Mouse (Mus musculus) common myeloid progenitor, adult 5-6 weeks (primary cell): ENCODE data around the gene Gm34653. TPM values are rescaled to one million over a fixed set of nuclear protein-coding genes. Genes with fewer than 3 reads are reported as not detected.

Experiments
- ATAC-seq: replicated peaks from 2 replicates; pipeline ENCODE4 v1.8.0; 2016; ENCODE audit warnings: low read depth, mild to moderate bottlenecking, moderate TSS enrichment, inconsistent platforms; ENCODE audit not compliant: poor library complexity, severe bottlenecking
- total RNA-seq: library from RNA; stranded (forward); fragments of 200-1000, 187-1606 nt; gene quantifications from 2 replicates; pipeline ENCODE4 v1.2.3, GENCODE M21; 2017

Gene Gm34653
- total RNA-seq, 1 experiment from 2014 or later = not detected

DNA sequence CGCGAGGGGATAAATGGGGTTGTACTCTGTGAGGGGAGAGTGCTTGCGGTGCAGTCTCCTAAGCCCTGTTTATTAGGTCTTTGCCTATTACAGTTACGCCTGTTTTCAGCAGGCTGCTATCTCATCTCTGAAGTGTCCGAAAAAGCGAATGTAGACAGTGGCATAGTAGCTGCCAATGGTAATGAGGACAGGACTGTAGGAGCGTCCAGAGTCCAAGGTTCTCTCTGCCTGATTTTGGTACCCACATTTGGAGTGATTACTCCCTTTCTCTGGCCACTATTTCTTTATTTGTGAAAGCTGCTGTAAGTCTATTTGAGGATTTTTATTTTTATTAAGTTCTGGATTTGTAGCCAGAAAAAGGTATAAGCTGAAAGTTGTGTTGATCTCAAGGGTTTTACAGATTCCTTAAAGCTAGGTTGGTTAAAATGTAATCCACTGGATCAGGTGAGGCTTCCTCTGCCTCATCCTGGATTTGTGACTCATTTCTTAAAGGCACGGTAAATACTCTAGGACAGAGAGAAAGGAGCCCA is 42.1 kb downstream of the Gm34653 start, which contains the start of gene Psmd5:
Gene Psmd5, minus strand, starts transcription at position 153 of the 530 bp plus-strand sequence.
- no peak for ATAC-seq

DNA sequence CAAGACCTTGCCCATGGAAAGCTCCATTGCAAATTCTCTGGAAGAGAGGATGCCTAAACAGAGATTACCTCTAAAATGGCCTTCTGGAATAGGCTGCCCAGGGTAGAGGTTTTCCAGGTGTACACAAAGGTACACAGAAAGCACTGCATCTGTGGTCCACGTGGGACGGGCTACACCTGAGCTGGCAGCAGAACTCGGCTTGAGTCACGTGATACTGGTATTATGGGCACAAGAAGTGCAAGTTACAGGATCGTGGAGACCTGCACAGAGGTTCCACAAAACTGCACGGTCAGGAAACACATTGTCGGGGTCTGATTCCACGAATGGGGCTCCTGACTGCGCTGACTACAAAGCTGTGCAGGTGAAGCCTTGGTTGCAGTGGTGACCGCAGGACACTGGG is 47.2 kb downstream of the Gm34653 start:
- no peak for ATAC-seq

DNA sequence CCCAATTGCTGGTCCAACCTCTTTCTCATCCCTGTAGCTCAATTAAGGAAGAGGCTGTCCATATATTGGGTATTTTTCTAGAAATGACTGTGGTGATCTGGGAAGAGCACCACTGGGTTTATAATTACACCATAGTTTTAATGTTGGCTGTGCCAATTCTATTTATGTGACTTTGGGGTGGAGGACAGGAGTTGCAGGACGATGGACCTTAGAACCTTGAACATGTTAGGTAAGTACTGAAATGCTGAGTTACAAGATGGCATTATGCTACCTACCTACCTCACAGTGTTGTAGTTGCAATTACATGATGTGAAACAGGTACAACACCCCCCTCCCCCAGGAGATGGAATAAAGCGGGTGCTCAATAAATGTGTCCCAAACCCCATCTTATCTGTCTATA is 50.0 kb downstream of the Gm34653 start:
- ATAC-seq = no peak

DNA sequence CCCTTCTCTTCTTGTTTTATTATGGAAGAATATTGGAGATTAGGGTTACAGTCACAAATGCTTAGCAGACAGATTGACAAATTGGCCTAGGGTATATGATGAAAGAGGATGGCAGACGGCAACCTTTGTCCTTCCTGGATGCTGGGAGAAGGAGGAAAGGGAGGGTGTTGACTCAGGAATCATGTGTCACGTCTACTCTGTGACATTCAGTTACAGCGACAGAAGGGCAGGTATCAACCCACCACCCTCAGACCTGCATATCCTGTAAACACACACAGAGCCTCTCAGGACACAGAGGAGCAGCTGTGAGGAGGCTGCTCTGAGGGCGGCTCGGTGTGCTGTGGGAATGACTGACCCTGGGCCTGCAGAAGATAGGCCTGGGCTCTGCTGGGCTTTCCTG is 50.4 kb downstream of the Gm34653 start:
- no peak for ATAC-seq

- ATAC-seq = no peak
Measured at GRCm38 (mm10) chr2:34884186-34884585, 51.4 kb downstream of the Gm34653 start.

Other genes with a start within 250 kb of the Gm34653 start
- gene Gapvd1, start 77.8 kb upstream of the Gm34653 start, total RNA-seq = 89.8 and 97.4 TPM in 2 replicates
- 891 and 930 TPM in 2 replicates for gene Hspa5, start 61.0 kb upstream of the Gm34653 start, total RNA-seq
- 28.5 and 44.6 TPM in 2 replicates for gene Rabepk, start 33.1 kb upstream of the Gm34653 start, total RNA-seq
- gene Fbxw2, start 6.7 kb upstream of the Gm34653 start, total RNA-seq = 59.0 and 63.9 TPM in 2 replicates
- not detected in 2 replicates for gene Cutal, start 41.4 kb downstream of the Gm34653 start, total RNA-seq
- gene Psmd5, start 42.0 kb downstream of the Gm34653 start, total RNA-seq = 32.7 and 36.0 TPM in 2 replicates
- 5.8 and 9.6 TPM in 2 replicates for gene Phf19, start 81.0 kb downstream of the Gm34653 start, total RNA-seq
- gene Traf1, start 128.8 kb downstream of the Gm34653 start, total RNA-seq = 0.69 and 1.3 TPM in 2 replicates
- gene Hc, start 228.4 kb downstream of the Gm34653 start, total RNA-seq = not detected in 2 replicates